Mouse (Mus musculus): ENCODE measurements around the gene Nupl1.

Nupl1 gene

DNA sequence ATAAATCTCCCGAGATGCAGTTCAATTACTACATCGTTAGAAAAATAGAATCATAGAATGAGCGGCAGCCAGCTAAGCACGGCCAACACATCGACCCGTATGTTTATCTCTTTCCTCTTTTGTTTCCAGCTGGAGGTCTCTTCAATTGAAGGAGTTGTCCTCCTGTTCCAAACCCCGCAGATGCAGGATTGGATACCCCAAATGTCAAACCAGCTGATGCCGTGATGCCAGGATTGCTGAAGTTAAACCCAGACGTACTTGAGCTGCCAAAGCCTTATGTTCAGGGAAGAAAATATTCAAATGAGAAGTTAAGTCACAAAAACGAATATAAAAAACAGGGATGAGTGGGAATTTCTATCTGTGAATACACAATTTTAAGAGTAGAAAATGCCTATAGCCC lies 31.3 kb downstream of the Nupl1 start:
- DNase-seq: no peak

DNA sequence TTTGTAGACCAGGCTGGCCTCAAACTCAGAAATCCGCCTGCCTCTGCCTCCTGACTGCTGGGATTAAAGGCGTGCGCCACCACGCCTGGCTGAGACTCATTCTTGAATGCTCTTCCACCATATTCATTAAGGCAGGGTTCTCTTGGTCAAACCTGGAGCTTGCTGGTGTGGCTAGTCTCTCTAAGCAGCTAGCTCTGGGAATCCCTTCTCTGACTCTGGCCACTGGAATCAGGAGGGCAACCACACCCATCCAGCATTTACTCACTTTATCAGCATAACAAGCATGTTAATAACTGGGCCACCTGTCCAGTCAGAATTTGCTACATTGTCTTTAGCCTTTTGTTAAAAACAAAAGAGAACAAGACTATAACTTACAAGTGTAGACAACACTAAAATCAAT lies 33.6 kb downstream of the Nupl1 start:
- no peak for DNase-seq

DNA sequence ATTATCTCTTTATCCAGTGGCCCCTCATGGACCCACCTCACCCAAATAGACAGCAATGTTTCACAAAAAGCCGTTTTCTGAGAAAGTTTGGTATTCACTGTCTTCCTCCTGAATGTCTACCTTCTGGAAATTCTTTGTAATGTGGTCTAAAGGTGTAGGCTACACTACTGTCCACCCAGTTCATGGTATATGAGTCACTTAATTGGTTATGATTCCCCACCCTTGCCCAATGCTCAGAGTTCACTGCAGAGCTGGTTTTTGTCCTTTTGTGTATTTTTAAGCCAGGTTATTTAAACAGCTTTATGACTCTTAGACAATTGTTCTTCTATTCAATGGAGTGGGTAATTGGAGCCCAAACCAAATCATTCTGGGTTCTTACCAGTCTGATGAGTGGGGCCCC lies 35.1 kb downstream of the Nupl1 start:
- no peak for DNase-seq

DNA sequence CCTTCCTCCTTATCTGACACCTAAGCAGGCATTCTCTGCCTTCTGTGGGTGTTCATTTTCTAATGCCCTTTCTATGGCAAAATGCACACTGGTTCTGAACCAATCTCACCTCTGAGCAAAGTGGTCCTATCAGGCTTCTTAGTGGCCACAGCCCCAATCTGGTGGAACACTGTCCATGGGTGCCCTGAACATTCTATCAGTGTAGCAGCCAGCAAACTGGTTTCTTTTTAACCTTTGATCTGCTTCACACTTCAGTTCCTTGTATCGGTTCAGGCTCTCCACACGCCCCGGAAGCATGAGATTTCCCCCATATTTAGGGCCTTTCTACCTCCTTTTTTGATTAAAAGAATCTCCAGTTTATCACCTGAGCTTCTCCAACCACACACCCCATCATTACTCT lies 36.2 kb downstream of the Nupl1 start:
- no peak for DNase-seq

DNA sequence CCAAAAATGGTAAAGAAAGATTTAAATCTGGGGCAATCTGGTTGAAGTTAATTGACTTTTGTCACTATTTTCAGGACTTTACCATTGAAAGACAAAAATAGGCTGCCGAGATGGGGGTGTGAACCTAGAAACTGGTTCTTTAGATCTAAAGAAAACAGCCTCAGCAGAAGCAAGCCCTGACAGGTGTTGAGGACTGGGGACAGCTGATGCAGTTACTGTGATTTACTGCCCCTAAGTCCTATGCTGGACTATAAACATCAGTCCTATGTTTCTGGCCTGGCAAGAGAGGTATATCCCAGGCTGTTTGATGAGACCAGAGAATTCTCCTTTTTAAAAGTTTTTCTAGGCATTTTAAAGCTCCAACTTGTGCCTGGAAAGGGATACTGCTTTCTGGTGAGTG lies 37.2 kb downstream of the Nupl1 start:
- no peak for DNase-seq

DNA sequence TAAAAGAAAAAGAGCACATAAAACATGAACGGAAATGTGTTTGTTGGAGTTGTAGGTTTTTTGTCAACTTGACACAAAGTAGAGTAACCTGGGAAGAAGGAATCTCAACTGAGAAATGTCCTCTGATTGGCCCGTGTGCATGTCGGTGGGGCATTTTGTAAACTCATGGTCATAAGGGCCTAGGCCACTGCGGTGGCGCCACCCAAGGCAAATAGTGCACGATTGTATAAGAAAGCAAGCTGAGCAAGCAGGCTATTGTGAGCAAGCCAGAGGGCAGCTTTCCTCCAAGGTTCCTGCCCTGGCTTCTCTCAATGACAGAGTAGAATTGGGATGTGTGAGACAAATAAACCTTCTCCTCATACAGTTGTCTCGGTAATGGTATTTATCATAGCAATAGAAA lies 42.1 kb downstream of the Nupl1 start:
- no peak for DNase-seq

DNA sequence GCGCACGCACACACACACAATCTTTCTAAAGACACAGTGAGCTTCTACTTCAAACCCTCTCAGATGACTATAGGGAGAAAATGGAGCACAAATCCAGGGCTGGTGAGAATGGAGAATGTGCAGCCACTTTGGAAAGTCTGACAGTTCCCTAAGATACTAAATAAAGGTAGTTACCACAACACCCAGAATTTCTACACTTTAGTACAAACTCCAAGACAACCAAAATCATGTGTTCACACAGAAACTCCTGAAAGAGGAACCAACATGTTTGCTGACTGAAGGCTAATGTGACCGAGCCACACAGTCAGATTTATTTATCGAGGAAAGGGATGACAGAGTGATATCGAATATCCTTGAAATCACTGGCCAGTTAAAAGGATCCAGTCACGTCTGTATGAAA lies 46.2 kb downstream of the Nupl1 start:
- DNase-seq: no peak

DNA sequence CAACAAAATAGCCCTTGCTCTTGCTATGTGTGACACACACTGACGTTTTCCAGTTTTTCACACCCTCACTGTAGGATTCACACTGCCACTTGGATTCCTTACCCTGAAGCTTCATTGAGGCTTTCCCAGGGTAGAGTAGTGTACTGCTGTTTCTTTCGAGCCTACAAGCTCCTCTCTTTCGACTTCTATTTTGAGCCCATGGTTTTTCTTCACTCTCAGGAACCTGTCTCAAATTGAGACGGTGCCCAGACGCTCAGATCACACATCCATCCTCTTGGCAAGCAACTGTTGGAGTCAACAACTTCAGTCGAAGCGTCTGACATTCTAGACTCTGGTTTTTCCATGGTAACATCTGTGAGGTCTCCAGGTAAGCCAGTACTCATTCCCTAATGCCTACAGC lies 54.3 kb downstream of the Nupl1 start, which contains the start of gene Atp8a2:
Gene Atp8a2, minus strand, starts transcription at position 296 of the 400 bp plus-strand sequence.
- DNase-seq: no peak

DNA sequence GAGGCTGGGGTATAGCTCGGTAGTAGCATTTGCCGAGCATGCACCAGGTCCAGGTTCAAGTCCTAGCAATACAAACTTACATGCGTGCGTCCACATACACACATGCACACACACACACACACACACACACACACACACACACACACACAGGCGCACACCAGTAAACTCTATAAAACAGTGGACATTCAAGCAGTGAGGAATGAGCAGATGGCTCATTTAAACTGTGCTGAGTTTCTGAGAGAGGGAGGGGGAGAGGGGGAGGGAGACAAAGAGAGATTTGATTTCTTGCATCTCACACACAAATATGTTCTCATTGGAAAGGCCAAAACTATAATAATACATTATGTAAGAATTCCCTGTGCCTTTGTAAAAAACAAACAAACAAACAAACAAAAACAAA lies 55.2 kb downstream of the Nupl1 start:
- no peak for DNase-seq

DNA sequence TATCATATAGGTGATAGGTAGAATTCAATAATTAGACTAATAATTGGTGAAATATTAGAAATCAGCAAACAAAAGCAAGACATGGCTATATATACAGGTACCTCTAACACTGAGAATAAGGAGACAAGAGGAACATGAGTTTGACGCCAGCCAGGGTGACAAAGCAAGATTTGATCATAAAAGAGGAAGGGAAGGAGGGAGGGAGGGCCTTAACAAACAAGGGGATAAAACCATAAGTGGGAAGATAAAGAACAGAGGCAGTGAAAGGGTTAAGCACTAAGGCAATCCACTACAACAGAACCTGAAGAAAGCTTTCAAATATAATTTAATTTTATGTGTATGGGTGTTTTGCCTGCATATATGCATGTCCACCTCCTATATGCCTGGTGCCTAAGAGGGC lies 56.6 kb downstream of the Nupl1 start:
- no peak for DNase-seq

DNA sequence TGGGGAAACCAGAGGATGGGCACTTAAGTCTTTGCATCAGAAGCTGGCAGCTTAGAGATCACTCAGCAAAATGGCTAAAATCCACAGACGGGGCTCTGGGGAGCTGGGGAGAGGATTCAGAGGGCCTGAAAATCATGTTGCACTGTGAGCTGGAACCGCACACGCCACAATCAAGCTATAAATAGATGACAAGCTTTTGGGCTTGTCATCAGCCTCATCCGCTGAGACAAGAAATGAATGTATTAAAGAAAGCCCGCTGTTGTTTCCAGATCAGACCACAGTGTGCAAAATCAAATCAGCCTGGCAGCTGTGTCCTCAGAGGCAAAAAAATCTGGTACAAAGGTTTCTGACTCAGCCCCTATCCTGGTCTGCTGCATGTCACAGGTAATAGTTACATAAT lies 61.5 kb downstream of the Nupl1 start:
- no peak for DNase-seq

DNA sequence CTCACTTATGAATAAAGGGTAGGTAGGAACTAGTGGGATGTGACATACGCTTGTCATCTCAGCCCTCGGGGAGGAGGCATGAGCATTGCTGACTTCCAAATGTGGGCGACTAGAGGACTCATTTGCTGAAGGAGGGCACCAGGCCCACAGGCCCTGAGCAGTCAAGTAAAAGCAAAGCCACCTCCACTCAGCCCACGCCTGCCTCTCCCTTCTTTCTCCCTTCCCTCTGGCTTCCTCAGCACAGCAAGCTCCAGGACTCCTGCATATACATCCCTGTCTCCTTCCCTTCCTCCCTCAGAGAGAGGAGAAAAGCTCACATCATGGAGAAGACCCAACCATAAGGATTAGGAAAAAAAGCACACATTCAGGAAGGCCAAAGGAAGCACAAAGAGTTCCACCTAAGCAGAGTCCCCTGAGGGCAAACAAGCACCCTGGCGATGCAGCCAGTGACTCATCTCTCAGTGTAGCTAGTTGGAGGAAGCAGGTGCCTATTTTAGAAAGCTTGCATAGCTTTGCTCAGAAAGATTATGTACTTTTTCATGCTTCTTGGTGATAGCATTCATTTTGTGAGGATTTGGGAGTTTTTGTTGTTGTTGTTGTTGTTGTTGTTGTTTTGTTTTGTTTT lies 62.9 kb downstream of the Nupl1 start:
- DNase-seq: no peak

DNA sequence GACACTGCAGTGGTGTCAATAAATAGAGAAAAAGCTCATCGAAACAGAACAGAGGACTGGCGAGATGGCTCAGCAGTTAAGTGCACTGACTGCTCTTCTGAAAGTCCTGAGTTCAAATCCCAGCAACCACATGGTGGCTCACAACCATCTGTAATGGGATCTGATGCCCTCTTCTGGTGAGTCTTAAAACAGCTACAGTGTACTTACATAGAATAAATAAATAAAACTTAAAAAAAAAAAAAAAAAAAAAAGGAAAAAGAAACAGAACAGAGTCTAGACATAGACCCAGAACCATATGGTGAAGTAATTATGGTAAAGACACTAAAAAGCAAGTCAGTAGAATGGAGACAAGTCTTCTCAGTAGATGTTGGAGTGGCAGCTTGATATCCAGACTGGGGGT lies 69.9 kb downstream of the Nupl1 start:
- DNase-seq: no peak

DNA sequence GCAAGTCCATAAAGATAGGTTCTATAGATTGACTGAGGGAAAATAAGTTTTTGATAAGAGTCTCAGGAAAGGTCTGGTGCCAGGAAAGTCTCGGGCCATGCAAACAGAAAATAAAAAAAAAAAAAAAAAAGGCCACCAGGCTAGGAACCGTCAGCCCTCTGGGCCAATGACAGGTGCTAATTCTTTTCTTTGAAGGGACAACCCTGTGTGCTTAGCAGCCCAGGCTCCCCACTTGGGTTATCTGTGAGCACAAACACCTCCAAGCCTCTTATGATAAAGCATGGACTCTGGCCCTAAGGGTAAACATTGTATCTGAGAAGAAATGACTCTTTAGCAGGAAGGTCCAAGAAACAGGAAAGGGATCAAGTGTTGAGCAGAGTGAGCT lies 72.7 kb downstream of the Nupl1 start:
- DNase-seq: no peak

DNA sequence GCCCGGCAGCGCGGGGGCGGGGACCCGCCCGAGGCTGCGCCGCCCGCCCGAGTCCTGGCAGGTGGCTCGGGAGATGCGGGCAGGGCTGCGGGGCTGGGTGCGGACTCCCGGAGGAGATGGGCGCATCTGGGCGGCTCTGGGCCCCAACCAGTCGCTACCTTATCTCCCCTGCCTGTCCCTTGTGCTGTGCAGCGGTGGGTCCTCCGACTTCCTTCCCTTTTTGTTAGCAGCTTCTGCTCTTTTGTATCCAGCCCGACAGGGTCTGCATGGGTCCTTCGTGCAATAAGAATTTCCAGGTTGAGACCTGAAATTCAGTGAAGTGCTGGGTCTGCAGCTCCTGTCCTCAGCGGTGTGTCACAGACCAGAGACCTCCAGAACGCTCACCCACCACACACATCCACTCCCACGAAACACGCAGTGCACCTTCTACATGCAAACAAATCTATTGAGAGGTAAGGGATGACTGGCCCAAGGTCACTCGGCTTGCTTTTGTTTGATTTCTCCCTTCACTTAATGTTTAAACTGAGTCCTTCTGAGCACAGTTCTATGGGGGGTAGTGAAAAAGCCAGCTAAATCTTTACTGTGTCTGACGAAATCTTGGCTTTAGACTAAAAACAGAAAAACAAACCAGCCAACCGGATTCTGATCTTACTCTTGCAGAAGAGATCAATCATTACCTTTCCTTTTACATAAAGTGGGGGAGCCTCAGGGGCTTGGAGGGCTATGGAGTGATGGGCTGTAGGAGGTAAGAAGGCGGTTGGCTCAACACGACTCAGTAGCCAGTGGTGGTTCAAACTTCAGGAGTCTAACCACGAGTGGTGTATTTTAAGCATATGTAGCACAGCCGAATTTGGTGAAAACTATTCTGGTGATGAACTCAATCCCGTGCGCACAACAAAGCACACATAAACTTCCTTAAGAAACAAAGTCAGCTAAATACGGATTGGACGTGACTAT lies 73.3 kb downstream of the Nupl1 start:
- no peak for DNase-seq

DNA sequence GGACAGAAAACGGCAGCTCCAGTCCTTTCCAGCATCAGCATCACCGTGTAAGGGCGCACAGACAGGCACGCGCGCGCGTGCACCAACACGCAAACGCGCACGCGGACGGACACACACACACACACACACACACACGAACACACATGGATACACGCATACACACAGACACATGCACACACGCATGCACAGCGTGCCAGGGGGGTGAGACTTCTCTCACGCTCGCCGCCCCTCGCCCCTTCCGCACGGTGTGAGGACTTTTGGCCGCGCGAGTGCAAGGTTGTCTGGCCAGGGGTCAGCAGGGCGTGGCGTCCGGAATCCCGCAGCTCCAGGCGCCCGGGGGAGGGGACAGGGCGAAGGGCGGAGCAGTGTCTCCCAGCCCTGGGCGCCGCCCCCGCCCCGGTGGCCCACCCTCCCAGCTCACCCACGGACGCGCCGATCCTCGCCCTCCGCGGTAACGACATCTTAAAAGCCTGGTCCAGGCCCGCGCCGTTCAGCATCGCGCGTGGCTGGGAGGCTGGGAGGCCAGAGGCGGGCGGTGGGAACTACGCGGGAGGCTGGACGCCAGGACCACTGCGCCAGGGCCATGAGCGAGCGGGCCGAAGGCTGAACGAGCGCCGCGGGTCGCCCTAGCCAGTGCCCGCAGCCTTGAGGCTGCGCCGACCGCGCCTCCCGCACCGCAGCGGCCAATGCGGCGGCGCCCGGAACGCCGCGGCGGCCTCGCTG lies 74.2 kb downstream of the Nupl1 start:
- peak; percentile 82 to 87 for DNase-seq

DNA sequence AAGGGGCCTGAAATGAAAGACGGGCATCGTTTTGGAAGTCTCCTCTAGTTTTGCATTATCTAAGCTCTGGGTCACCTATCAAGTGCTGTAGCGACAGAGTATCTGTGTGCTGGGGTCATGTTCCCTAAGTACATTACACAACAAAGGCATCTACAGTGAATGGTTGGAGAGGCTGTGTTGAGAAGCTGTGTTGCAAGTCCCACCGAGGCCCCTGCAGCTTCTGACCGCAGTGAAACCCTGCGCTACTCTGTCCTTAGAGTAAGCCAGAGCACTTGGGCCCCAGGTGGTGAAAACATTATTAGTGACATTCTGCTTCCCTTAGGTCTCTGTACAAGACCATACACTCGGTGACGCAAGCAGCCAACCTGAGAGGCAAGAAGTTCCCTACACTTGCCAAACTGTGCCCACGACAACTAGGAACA lies 74.8 kb downstream of the Nupl1 start:
- DNase-seq: no peak

DNA sequence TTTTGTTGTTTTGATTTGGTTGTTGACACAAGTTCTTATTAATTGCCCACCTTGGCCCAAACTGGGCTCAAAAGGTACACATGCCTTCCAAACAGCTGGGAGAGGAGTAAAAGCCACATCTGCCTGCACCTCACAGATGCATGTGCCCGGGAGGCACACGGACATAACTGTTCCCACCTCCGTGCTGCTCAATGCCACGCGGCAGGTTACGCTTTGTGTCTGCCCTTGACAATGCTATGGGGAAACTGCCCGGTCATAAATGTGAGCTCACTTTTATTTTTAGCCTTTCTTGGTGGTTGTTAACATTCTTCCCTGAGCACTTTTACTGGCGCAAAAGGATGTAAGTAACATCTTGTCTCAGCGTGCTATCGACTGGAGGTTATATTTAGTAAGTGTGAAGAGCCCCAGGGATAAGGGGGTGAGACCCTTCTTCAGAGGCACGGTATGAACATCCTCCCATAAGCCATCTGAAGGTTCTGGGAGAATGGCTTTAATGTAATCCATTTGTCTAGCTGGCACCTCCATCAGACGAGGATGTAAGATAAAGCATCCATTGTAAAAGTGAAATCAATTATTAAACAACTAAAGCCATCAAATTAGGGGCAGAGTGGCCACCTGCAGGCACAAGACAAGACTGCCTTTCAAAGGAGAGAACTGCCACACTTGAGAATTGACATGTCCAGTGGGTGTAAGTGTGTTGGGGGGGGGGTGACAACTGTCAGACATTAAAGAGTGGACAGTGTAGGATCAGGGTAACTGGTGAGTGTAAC lies 78.8 kb downstream of the Nupl1 start:
- DNase-seq: no peak

DNA sequence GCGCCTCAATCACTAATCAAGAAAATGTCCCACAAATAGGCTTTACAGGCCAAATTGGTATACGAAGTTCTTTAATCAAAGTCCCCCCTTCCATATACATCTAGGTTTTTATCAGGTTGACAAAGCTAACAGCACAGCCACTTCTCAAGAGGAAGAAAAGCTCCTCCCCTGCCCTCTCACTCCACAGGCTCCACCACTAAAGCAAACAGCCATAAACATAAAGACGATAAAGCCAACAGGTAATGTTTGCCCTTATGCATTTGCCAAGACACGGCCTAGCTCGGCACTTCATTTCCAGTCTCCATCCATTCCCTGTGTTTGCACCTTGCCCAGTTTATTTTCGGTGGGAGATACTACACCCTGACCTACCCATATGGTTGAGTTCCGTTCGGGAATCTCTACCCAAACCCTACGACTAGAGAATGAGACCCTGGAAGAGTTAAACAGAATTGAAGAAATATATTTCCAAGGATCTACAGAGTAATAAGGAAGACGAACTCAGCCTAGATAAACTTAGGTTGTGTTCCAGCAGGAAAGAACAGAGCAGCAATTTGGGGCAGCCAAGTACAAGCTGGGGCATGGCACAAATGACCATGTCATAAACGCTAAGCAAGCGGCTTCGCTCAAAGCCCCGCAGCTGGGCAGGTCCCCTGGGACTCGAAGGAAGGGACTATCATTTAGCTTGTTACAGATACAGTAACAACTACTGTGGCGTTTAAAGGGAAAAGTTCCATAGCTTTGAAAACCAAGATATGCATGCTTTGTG lies 80.2 kb downstream of the Nupl1 start:
- DNase-seq: no peak

DNA sequence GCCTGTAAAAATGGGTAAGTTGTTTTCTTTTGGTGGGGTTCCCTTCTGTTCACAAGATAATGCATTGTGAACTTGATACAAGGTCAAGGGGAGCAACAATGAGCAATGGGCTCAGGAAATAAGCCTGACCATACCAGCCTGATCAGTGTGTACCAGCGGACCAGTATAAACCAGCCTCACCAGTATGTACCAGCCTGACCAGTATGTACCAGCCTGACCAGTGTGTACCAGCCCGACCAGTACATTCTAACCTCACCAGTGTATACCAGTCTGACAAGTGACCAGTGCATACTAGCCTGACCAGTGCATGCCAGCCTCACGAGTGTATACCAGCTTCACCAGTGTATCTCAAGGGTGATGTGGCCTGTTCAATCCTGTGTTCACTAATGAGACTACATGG lies 87.9 kb downstream of the Nupl1 start:
- no peak for DNase-seq

DNA sequence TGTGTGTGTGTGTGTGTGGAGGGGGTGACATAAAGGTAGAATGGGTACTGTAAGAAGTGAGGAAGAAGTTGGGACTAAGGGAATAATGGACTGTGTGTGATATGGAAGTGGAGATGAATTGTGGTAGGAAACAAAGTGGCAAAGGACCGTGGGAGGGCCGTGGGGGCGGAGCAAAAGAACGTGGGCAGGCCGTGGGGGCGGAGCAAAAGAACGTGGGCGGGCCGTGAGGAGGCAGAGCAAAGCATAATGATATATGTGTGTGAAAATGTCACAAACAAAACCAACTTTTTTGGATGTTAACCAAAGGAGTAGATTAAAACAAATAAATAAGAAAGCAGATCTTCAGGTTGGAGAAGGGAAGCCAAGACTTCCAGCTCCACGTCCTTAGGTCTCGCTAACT lies 98.9 kb downstream of the Nupl1 start:
- peak in 1 of 2 experiments; percentile 17 for DNase-seq

DNA sequence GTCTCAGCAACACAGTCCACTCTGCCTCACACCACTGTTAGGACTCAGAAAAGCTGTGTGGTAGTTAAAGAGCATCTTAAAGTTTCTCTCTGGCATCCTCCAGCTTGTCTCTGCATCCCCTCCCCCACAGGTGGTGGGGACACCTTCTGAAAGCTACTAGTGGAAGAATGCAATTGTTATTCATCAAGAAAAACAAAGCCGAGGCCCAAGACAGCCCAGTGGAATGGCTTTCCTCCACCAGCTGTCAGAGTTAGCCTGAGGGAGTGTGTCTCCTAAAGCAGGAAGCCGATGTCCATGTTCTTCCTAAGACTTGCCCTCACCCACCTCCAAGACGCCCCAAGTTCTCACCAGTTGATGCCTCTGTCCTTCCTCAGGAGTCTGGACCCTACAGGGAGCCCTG lies 102.3 kb downstream of the Nupl1 start:
- DNase-seq: no peak

Data from cerebellum, postnatal 10 days (tissue).